Mouse (Mus musculus) left cerebral cortex, postnatal 14 days (tissue): ENCODE results near the gene Scnn1a. TPM values are rescaled to one million over a fixed set of nuclear protein-coding genes. Genes with fewer than 3 reads are reported as not detected.

Experiments
- DNase-seq, 2 experiments: peaks; one replicate each; pipeline ENCODE4 v3.0.0; 2021 to 2022; ENCODE audit warnings: low spot score in 2 of 2, mixed read lengths in 1 of 2
- intact Hi-C: fragments of 180-260 bp; cut with DNase I; formaldehyde crosslinking; loops from one replicate; pipeline ENCODE4 v1.15.1; 2025
- total RNA-seq, 2 experiments: library from RNA; stranded (reverse); gene quantifications; 2 replicates each; pipeline ENCODE4 v1.2.3; 2021

The Scnn1a gene
- total RNA-seq, 2 experiments from 2014 or later: 2.9 TPM

DNA sequence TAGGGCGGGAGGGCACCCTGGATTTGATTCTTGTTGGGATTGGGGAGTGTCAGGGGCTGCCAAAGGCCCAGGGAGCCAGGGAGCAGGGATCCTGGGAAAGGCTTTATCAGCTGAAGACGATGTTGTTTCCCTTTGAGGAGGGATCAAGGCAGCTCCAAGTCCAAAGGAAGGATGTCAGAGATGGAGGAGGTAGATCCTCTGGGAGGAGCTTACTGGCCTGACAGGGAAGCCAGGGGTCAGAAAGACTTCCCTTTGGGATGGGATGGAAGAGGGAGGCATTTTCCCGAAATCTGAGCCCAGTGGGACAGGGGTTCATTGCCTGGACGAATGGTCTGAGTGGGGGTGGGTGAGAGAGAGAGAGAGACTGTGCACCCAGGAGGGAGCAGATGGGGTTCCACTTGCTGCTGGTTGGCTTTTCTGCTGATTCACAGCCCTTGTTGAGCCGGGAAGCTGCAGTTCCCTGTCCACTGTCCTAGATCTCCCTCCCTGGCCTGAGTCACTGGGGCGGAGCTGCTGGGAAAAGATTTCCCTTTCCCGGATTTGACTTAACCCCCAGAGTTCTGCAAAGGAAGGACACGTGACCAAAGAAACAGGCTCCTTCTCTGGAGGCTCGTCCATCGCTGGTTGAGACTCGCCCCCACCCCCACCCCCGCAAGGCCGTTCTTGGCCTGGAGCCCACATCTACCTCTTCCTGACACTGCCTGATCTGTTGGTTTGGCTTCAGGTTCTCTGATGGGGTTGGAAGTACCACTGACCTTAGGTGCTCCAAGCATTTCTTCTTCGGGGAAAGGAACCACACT is 34.1 kb downstream of the Scnn1a start:
- no peak for DNase-seq
- intact Hi-C loops: no loop called here

DNA sequence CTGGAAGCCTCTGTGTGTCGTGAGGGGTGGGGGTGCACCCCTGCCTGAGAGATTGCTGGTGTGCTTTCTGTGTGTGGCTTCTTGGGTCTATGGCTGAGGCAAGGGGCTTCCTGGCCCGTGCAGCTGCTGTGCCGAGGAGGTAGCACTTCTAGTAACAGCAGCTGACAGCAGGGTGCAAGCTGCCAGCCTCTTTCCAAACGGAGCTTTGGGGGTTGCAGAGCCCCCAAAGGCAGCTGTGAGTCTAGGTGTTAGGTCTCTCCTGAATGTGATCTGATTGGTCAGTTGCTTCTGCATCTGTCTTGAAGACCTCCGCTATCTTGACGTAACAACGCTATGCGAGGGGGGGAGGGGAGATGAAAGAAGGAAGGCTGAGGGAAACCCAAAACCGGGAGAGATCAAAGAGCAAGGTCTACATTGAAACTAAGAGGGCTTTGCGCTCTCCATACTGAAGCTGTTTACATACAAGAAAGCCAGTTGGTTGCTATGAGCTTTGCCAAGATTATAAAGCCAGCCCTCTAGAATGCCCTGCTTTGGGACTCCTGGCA is 34.8 kb downstream of the Scnn1a start:
- intact Hi-C loops: no loop called here
- DNase-seq: no peak

DNA sequence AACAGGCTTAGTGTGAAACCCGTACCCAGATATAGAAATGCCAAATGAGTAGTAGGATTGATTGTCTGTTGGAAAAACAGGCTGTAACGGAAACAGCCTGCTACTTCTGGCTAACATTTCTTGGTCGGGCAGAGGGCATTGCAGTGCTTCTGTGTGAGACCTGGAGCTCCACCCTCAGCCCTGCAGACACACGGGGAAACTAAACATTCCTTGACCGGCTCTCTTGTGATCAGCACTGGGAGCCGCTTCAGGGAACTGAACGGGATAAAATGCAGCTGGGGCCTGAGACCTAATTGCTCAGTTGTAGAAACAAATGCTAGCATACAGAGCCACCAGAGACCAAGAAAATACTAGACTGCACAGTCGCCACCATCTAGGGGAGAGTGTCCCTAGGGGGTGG is 35.8 kb downstream of the Scnn1a start:
- intact Hi-C loops: no loop called here
- no peak for DNase-seq

DNA sequence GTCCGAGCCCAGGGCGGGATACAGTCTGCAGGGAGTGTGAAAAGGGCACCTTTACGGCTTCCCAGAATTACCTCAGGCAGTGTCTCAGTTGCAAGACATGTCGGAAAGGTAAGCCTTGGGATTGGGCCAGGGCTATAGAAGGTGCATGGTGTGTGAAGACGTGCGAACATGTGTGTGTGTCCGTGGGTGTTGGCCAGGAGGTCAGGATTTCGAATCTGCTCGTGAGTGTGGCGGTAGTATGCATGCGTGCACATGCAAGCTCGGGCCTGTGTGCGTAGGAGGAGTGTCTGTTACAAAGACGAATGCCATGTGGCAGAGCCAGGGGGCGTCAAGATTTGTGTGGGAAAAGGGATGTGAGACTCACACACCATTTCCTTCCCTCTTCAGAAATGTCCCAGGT is 36.9 kb downstream of the Scnn1a start:
- peak; percentile 22 to 39 for DNase-seq
- intact Hi-C loops: no loop called here

DNA sequence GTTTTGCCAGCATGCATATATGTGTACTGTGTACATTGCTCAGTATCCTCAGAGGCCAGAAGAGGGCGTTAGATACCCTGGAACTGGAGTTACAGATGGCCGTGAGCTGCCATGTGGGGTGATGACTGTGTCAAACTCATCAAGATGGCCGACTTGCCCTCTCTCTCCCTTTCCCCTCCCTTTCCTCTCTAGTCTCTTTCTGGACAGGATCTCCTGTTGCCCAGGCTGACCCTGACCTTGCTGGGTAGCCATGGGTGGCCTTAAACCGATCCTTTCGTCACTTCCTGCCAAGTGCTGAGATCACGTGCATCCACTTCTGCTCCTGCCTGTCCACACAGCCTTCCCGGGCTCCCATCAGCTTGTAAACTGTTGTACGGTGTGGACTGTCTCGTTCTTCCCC is 39.5 kb downstream of the Scnn1a start:
- DNase-seq: no peak
- intact Hi-C loops: loop anchor here (5.0 kb wide), 1 partner anchor 33 kb away; no protein-coding TSS in a partner anchor

DNA sequence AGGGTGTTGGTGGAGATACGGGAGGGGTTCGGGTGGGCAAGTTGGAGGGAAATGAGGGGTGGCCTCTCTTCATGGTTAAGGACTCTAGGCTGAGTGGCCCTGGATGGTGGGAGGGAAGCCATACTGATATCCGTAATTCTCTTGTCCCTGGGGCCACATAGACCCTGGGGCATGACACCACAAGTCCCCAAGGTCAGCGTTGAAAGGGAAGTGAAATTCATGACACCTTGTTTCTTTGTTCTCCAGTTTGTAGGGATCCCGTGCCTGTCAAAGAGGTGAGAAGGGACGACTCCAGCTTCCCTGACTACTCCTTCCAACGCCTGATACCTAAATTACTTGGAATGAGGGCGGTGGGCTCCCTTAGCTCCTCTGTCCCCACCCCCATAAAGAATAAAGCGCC is 40.4 kb downstream of the Scnn1a start:
- intact Hi-C loops: loop anchor here (5.0 kb wide), 1 partner anchor 34 kb away; no protein-coding TSS in a partner anchor
- DNase-seq: no peak

DNA sequence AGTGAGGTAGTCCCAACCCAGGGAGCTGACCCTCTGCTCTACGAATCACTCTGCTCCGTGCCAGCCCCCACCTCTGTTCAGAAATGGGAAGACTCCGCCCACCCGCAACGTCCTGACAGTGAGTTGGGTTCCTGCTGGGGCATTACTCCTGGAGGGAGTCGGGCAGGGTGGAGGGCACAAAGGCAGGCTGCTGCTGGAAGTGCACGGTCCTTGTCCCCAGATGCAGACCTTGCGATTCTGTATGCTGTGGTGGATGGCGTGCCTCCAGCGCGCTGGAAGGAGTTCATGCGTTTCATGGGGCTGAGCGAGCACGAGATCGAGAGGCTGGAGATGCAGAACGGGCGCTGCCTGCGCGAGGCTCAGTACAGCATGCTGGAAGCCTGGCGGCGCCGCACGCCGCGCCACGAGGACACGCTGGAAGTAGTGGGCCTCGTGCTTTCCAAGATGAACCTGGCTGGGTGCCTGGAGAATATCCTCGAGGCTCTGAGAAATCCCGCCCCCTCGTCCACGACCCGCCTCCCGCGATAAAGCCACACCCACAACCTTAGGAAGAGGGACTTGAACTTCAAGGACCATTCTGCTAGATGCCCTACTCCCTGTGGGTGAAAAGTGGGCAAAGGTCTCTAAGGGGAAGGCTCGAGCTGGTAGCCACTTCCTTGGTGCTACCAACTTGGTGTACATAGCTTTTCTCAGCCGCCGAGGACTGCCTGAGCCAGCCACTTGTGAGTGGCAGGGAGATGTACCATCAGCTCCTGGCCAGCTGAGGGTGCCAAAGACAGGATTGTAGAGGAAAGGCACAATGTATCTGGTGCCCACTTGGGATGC is 41.2 kb downstream of the Scnn1a start:
- intact Hi-C loops: loop anchor here (5.0 kb wide), 1 partner anchor 34 kb away; no protein-coding TSS in a partner anchor
- peak; percentile 61 to 86 for DNase-seq

DNA sequence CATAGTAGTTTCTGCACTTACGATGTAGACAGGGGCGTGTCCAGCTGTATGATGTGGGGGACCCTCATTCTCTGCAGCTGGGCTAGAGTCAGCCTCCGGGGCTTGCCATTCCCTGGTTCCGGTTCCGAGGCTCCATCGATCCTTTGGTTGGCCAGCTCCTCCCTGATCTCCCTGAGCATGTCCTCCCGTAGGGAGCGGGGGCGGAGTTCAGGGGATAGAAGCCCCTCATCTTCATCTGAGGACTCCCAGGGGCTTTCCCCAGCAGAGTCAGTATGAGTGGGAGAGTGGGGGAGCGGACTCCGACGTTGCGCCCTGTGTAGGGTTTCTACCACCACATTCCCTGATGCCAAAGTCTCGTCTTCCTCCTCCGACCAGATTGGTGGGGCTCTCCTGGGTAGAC is 42.6 kb downstream of the Scnn1a start:
- intact Hi-C loops: loop anchor here (5.0 kb wide), 1 partner anchor 36 kb away; no protein-coding TSS in a partner anchor
- DNase-seq: no peak

DNA sequence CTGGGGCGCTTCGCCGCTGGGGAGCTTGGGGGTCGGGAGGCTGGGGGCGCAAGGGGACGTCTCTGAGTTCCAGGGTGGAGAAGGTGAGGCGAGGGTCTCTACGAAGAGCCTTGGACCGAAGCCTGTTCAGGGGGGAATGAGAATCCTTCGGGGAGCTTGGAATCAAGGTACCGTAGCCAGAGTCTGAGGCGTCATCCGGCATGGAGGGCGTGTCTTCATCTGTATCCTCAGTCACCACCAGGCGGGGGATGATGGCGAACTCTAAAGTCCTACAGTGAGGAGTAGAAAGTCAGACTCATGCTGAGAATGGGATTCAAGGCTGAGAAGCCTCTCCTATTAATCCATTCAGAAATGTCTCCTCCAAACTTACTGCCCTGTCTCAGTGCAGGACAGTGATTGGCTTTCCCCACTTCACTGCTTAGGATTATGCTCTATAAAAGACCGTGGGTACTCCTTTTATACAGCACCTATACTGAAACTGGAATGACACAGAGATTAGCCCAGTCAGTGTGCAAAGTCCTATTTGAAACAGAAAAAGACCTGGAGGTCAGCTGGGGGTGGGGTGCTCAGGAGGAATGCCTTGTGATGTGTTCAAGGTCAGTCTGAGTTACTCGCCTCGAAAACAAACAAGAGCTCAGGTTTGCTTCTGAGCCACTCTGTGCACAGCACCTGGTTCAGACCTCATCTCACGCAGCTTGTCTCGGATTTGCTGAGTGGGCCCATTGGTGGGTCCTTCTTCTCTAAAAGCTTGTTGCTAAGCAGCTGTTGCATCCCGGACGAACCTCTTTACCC is 43.2 kb downstream of the Scnn1a start:
- intact Hi-C loops: loop anchor here (2.0 to 5.0 kb wide), 2 partner anchors 36 to 89 kb away; no protein-coding TSS in a partner anchor
- DNase-seq: no peak

DNA sequence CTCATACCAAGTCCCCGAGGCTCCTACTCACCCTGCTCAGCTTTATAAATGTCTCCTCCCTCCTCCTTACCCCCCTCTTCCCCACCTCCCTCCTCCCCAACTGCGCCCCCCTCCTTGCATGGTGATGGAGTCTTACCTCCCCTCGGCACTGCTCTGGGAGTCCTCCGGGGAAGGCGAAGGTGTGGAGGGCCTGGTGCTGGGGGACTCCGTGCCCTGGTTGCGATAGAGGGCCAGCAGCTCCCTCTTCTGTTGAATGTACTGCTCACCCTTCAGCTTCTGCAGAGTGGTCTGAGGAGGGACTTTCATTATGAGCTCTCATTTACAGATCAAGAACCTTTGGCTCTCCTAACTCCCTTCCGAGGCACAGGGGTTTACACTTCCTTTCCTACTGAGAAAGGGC is 44.0 kb downstream of the Scnn1a start:
- intact Hi-C loops: loop anchor here (2.0 to 5.0 kb wide), 2 partner anchors 37 to 90 kb away; no protein-coding TSS in a partner anchor
- DNase-seq: no peak

DNA sequence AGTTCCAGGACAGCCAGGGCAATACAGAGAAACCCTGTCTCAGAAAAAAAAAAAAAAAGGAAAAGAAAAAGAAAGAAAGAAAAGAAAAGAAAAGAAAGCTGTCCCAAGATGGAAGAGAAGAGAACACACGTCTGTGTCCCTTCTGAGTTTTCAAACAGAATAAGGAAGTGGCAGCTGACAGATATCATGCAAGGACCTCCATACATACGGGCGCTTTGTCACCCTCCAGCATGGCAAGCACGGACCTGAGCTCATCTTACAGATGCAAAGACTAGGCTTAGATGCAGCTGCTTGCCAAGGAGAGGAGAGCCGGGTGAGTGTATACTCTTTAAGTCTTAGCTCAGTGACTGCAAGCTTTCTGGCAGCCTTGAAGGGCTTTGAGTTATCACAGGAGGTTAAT is 45.1 kb downstream of the Scnn1a start:
- no peak for DNase-seq
- intact Hi-C loops: loop anchor here (2.0 kb wide), 1 partner anchor 91 kb away; no protein-coding TSS in a partner anchor

DNA sequence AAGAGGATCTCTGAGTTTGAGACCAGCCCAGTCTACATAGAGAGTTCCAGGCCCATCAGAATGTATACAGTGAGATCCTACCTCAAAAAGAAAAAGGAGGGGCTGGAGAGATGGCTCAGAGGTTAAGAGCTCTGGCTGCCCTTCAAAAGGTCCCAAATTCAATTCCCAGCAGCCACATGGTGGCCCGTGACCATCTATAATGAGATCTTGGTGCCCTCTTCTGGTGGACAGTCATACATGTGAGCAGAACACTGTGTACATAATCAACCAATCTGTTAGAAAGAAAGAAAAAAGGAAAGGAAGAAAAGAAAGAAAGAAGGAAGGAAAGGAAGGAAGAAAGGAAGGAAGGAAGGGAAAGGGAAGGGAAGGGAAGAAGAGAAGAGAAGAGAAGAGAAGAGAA is 45.7 kb downstream of the Scnn1a start:
- no peak for DNase-seq
- intact Hi-C loops: no loop called here

DNA sequence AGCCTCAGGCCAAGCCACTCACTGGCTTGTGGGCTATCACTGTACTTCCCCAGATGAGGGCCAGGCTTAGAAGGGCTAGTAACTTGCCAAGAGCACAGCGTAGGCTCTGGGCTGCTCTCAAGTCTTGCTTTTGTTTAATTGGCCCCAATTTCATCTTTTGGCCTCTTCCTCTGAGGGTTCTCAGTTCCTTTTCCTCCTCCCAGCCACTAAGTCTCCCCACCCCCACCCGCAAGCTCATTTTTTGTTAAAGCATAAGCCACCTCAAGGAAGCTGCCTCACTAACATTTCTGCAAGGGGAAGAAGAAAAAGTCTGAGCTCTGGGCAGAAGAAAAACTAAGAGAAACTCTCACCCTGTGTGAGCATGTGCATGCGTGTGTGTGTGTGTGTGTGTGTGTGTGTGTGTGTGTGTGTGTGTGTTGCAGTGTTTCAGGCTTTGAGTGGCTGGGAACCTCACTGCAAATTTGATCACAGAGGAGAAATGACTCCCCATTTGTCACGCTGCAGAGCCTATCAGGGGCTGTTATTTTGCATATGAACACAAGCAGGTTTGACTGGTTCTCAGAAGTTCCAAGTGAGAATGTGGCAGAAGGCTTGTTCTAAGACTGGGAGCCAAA is 47.4 kb downstream of the Scnn1a start:
- intact Hi-C loops: no loop called here
- DNase-seq: no peak

DNA sequence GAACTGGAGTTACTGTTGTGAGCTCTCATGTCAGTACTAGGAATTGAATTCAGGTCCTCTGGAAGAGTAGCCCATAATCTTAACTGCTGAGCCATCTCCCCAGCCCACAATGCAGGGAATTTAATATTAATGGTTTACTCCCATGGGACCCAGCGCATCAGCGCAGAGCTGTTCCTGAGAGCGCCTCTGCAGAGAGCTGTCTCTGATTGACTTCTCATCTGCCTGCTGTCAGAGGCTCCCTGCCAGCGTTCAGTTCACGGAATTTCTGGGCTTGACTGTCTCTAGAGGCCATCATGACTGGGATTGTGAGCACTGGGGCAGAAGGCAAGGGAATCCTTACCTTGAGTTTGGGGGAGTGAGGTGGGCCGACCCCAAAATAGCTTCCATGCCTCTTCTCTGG is 56.6 kb downstream of the Scnn1a start:
- intact Hi-C loops: no loop called here
- no peak for DNase-seq

DNA sequence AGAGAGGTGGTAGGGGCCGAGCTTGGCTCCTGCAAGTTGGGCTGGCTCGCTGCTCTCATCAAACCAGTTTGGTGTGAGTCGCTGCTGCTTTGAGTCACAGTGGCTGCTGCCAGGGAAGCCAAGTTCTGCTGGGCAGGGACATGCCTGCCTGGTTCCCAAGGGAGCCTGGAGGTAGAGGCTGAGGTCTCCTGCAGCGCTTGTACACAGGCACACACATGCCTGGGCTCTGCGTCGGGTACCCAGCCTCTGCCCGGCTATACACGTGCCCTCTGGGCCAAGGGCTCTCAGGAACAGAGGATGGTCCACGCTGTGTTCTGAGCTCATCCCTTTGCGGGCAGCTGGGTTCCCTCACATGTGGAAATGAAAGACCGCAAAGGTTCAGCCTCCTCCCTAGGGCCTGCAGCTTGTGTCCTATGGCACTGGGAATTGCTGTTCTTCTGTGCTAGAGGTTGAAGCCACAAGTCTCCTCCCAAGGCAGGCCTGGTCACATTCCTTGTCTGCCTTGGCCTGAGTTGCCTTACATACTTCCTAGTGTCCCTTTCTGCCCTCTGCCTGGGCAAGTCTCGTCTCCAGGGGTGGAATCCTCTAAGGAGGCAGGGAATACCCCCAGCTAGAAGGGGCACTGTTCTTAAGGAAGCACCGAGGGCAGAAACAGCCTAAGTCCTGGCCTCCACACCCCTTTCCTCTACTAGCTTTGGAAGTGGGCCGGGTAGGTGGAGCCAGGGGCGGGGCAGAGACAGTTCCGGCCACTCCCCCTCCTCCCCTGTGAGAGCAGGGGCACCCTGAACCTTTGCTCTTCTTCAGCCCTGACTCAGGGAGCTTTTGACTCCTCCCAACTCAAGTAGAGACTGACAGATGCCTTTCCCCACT is 57.4 kb downstream of the Scnn1a start:
- DNase-seq: no peak
- intact Hi-C loops: no loop called here

DNA sequence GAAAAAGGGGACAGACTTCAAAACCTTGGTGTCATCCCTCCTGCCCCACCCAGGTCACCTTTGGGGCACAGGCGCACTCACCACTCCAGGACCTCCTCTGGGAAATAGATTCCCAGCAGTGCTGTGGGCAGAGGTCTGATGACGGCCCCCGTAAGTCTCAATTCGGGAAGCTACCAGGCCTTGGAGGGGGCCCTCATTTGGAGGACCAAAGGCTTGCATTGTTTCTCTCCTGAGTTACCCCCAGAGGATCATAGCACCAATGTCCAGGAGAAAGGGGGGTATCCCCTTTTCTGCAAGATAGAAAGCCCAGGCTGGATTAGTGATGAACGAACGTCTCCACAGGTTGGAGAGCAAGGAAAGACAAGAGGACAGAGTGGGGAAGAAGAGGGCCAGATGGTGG is 58.2 kb downstream of the Scnn1a start:
- intact Hi-C loops: no loop called here
- no peak for DNase-seq

DNA sequence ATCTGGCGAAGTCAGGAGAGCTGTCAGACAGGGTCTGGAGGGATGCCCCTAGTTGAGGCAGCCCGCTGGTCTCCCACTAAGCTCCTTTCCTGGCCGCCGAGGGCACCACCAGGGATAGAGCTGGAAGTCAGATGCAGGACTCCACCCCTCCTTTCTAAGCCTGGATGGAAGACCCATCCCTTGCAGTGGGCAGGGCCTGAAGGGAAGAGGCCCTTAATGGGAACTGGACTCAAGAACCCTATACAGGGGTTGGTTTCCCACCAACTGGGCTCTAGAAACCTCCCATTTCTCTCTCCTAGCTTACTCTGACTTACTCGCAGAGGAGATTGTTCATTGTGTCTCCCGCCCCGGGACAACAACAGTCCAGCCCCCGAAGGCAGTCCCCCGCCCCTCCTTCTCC is 59.3 kb downstream of the Scnn1a start:
- DNase-seq: no peak
- intact Hi-C loops: no loop called here
